Mouse (Mus musculus) v-Abl transformed pro-B cells (cell line): ENCODE data around the gene Mlh1.

ENCODE experiments used
- in situ Hi-C, 2 experiments: fragments of 400-800 bp; cut with MboI; formaldehyde crosslinking; loops; one replicate each; pipeline ENCODE4 v1.15.1; 2025; ENCODE audit not compliant: unreplicated experiment in 2 of 2

Mlh1 gene

DNA sequence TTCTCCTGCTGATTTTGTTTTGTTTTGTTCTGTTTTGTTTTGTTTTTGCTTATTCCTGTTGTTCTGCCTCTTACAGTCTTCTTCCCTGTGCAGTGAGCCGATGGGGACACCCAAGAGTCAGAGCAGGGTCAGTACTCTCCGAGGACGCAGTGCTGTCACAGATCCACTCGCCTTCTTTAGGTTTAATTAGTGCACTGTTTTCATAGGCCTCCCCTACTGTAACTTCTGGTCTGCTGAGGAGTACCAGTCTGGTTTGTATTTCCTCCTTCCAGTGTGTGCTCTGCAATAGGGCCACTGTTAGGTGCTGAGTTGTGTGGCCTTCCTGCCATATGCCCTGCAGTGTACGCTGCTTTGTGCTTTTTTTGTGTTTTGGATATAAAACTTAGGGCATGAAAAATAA, 92.6 kb downstream of the Mlh1 start:
- in situ Hi-C loops = no loop called here
